Mouse (Mus musculus) cerebellum, adult 8-10 months (tissue): ENCODE measurements around the gene Afg3l1.
"Not testable (repeated sequence)": the region's sequence is repeated elsewhere in the genome, so short reads cannot be mapped to it uniquely, and the experiment has no call there.

Experiments used
- DNase-seq: peaks from one replicate; pipeline ENCODE4 v3.0.0; 2022

Gene Afg3l1

GRCm38 (mm10) chr8:123477737-123478258 lies at the start of gene Afg3l1:
Gene Afg3l1 (plus strand): TSS chr8:123477903.
- peak; percentile 96 for DNase-seq

- no peak for DNase-seq
These were observed 49.3 kb upstream of the Afg3l1 start for GRCm38 (mm10) chr8:123428343-123428893.

GRCm38 (mm10) chr8:123428939-123429721 lies 48.6 kb upstream of the Afg3l1 start:
- DNase-seq: no peak

GRCm38 (mm10) chr8:123429722-123430013 lies 48.0 kb upstream of the Afg3l1 start:
- DNase-seq: not testable (repeated sequence)

GRCm38 (mm10) chr8:123430936-123431335 lies 46.8 kb upstream of the Afg3l1 start:
- not testable (repeated sequence) for DNase-seq

GRCm38 (mm10) chr8:123431616-123432365 lies 45.9 kb upstream of the Afg3l1 start:
- no peak for DNase-seq

- no peak for DNase-seq
These were observed 45.3 kb upstream of the Afg3l1 start for GRCm38 (mm10) chr8:123432381-123432780.

- DNase-seq: not testable (repeated sequence)
These were observed 44.3 kb upstream of the Afg3l1 start for GRCm38 (mm10) chr8:123433241-123433974.

GRCm38 (mm10) chr8:123441788-123442187 lies 35.9 kb upstream of the Afg3l1 start:
- DNase-seq: no peak

GRCm38 (mm10) chr8:123442351-123442750 lies 35.4 kb upstream of the Afg3l1 start:
- DNase-seq: no peak

- DNase-seq: peak; percentile 98
These were observed 34.7 kb upstream of the Afg3l1 start for GRCm38 (mm10) chr8:123442871-123443575.

- DNase-seq: no peak
These were observed 34.2 kb upstream of the Afg3l1 start for GRCm38 (mm10) chr8:123443576-123443921.

- no peak for DNase-seq
These were observed 33.6 kb upstream of the Afg3l1 start for GRCm38 (mm10) chr8:123444131-123444530.

GRCm38 (mm10) chr8:123445981-123446380 lies 31.7 kb upstream of the Afg3l1 start:
- no peak for DNase-seq

- no peak for DNase-seq
These were observed 30.9 kb upstream of the Afg3l1 start for GRCm38 (mm10) chr8:123446799-123447198.

GRCm38 (mm10) chr8:123450783-123451182 lies 26.9 kb upstream of the Afg3l1 start:
- DNase-seq: no peak

- not testable (repeated sequence) for DNase-seq
These were observed 26.0 kb upstream of the Afg3l1 start for GRCm38 (mm10) chr8:123451747-123452146.

GRCm38 (mm10) chr8:123452149-123452548 lies 25.6 kb upstream of the Afg3l1 start:
- no peak for DNase-seq

GRCm38 (mm10) chr8:123453291-123453690 lies 24.4 kb upstream of the Afg3l1 start:
- DNase-seq: no peak

- DNase-seq: no peak
These were observed 23.8 kb upstream of the Afg3l1 start for GRCm38 (mm10) chr8:123453951-123454350.

GRCm38 (mm10) chr8:123454559-123454958 lies 23.1 kb upstream of the Afg3l1 start:
- DNase-seq: no peak

- no peak for DNase-seq
These were observed 14.1 kb upstream of the Afg3l1 start for GRCm38 (mm10) chr8:123463651-123464050.
